In genomic region chr17:32951441-32951840, GRCm38 (mm10) we compare ENCODE assay signal across 9 mouse cellular contexts. TPM values are rescaled to one million over a fixed set of nuclear protein-coding genes. Genes with fewer than 3 reads are reported as not detected.
DNase-seq lines count a peak whose midpoint lies in the region; ATAC-seq lines count a peak whose summit lies in the region.
"Had no signal": no experiment of that assay in that cellular context is flagged by ENCODE, and none has a peak within 500 bp of the region (broad histone marks: within the 10 kb centered on the region; RNA-seq: fewer than 3 reads in every experiment).

No protein-coding gene starts in this region.

- WGBS in heart, embryonic 12.5 days, result 26% methylated on average over 16 of the region's 16 CpGs

- H3K36me3 ChIP-seq in heart, embryonic 12.5 days, result no peaks in the 10 kb centered on the region
- H3K36me3 ChIP-seq: midbrain, embryonic 12.5 days had no signal

- no peak overlapping the region for H3K9ac ChIP-seq in heart, embryonic 12.5 days
- H3K9ac ChIP-seq: midbrain, embryonic 12.5 days had no signal

- no peaks in the 10 kb centered on the region; the same call in 1 of the 2 replicates for H3K27me3 ChIP-seq in heart, embryonic 12.5 days (replicated peaks)
- H3K27me3 ChIP-seq: midbrain, embryonic 12.5 days had no signal

- H3K4me2 ChIP-seq in heart, embryonic 12.5 days, result peak overlapping the region; percentile 11; the same call in 1 of the 2 replicates
- H3K4me2 ChIP-seq: midbrain, embryonic 12.5 days had no signal

- peaks cover 8% of the 10 kb centered on the region for H3K4me1 ChIP-seq in heart, embryonic 12.5 days (replicated peaks)
- H3K4me1 ChIP-seq: midbrain, embryonic 12.5 days had no signal

- no peak overlapping the region for H3K27ac ChIP-seq in heart, embryonic 12.5 days (ENCODE audit: poor library complexity, severe bottlenecking)
- H3K27ac ChIP-seq: midbrain, embryonic 12.5 days had no signal

- H3K4me3 ChIP-seq in heart, embryonic 12.5 days, result no peak overlapping the region
- H3K4me3 ChIP-seq: midbrain, embryonic 12.5 days had no signal

- ATAC-seq in heart, embryonic 12.5 days (ENCODE audit: insufficient number of reproducible peaks, low FRiP score), result no peak

- H3K9me3 ChIP-seq in heart, embryonic 12.5 days (replicated peaks), result no peaks in the 10 kb centered on the region
- H3K9me3 ChIP-seq: midbrain, embryonic 12.5 days had no signal

- DNase-seq in ES-CJ7 (ENCODE audit: low read depth, low spot score), result peak; percentile 94
- peak; percentile 84 for DNase-seq in adrenal gland, adult 2 months
- DNase-seq in embryo, embryonic 10.5 days (ENCODE audit: low spot score), result peak; percentile 73
- peak; percentile 76 to 87 for DNase-seq in layer of hippocampus, postnatal 14 days (ENCODE audit: low spot score in 2 of 2)
- peak; percentile 77 to 83 for DNase-seq in lung, postnatal 4 days
- peak; percentile 94 for DNase-seq in right cerebral cortex, postnatal 4 days
- peak; percentile 68 to 88 for DNase-seq in urinary bladder, postnatal 4 days (ENCODE audit: low spot score in 2 of 2)

RNA-seq across cellular contexts. Expression of gene Cyp4f13, which starts 4.2 kb away (rescaled TPM):
- 10 to 100 TPM; 55.3 to 71.1 TPM for total RNA-seq in adrenal gland, adult 2 months (2021)
- 80.1 and 92.0 TPM in 2 replicates for polyA plus RNA-seq in adrenal gland, adult 2 months (2012; rRNA removed)
- 9.7 and 10.9 TPM in 2 replicates for polyA plus RNA-seq in heart, embryonic 12.5 days (2016; fragmentation: Nextera tagmentation; extraction: Ambion mirVana)
- 10 to 100 TPM; 22.6 to 25.2 TPM for total RNA-seq in layer of hippocampus, postnatal 14 days (2021)

RNA-seq across cellular contexts. Expression of gene Zfp472, which starts 14.2 kb away (rescaled TPM):
- total RNA-seq in adrenal gland, adult 2 months (2021), result 1 to 10 TPM; 3.8 to 4.4 TPM
- polyA plus RNA-seq in adrenal gland, adult 2 months (2012; rRNA removed), result 0.18 and 0.21 TPM in 2 replicates
- 5.7 and 6.2 TPM in 2 replicates for polyA plus RNA-seq in heart, embryonic 12.5 days (2016; fragmentation: Nextera tagmentation; extraction: Ambion mirVana)
- total RNA-seq in layer of hippocampus, postnatal 14 days (2021), result 1 to 10 TPM; 4.0 to 4.8 TPM

RNA-seq across cellular contexts. Expression of gene Cyp4f14, which starts 34.3 kb away (rescaled TPM):
- total RNA-seq in adrenal gland, adult 2 months (2021), result 10 to 100 TPM in 1 of 2 experiments, 1 to 10 TPM in 1; 6.6 to 14.1 TPM
- polyA plus RNA-seq in adrenal gland, adult 2 months (2012; rRNA removed), result 12.9 and 17.9 TPM in 2 replicates
- polyA plus RNA-seq in heart, embryonic 12.5 days (2016; fragmentation: Nextera tagmentation; extraction: Ambion mirVana), result not detected in 2 replicates
- 1 to 10 TPM; 2.6 to 3.8 TPM for total RNA-seq in layer of hippocampus, postnatal 14 days (2021)
- polyA plus RNA-seq: midbrain, embryonic 12.5 days had no signal

RNA-seq across cellular contexts. Expression of gene Zfp952, which starts 41.5 kb away (rescaled TPM):
- total RNA-seq in adrenal gland, adult 2 months (2021), result 10 to 100 TPM in 1 of 2 experiments, 1 to 10 TPM in 1; 8.8 to 11.3 TPM
- polyA plus RNA-seq in adrenal gland, adult 2 months (2012; rRNA removed), result 1.1 and 1.5 TPM in 2 replicates
- polyA plus RNA-seq in heart, embryonic 12.5 days (2016; fragmentation: Nextera tagmentation; extraction: Ambion mirVana), result 6.7 and 8.0 TPM in 2 replicates
- 10 to 100 TPM; 18.6 to 19.2 TPM for total RNA-seq in layer of hippocampus, postnatal 14 days (2021)

RNA-seq across cellular contexts. Expression of gene Zfp870, which starts 60.0 kb away (rescaled TPM):
- total RNA-seq in adrenal gland, adult 2 months (2021), result 1 to 10 TPM; 7.4 to 8.4 TPM
- 0.33 and 0.43 TPM in 2 replicates for polyA plus RNA-seq in adrenal gland, adult 2 months (2012; rRNA removed)
- polyA plus RNA-seq in heart, embryonic 12.5 days (2016; fragmentation: Nextera tagmentation; extraction: Ambion mirVana), result 5.3 and 6.2 TPM in 2 replicates
- 10 to 100 TPM in 1 of 2 experiments, 1 to 10 TPM in 1; 8.9 to 11.1 TPM for total RNA-seq in layer of hippocampus, postnatal 14 days (2021)
